Mouse (Mus musculus): ENCODE results near the gene Atf7. TPM values are rescaled to one million over a fixed set of nuclear protein-coding genes. Genes with fewer than 3 reads are reported as not detected.

Atf7 gene
- polyA plus RNA-seq, 1 experiment = 71.2 TPM

DNA sequence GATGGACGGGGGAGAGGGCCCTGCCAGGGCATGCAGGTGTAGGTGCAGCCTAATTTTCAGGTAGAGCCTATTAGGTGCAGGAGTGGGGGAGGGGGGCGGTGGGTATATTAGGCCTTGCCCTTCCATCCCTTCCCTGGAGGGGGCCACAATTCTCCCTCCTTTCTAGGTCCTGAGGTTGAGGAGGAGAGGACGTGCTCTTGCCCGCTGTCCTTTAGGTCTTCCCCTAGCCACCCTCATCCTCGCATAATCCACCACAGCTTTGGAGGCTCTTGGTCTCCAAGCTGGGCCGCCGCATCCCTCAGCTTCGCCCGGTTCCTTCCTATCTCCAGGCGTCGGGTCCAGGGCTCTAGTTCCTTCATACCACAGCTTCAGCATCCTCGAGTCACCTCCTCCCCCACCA is 109.0 kb downstream of the Atf7 start:
- no peak for DNase-seq (ENCODE audit: low spot score)

- DNase-seq (ENCODE audit: low spot score) = no peak
Observed at GRCm38 (mm10) chr15:102515791-102516190, 109.5 kb downstream of the Atf7 start.

- no peak for DNase-seq (ENCODE audit: low spot score)
Observed at GRCm38 (mm10) chr15:102515261-102515660, 110.0 kb downstream of the Atf7 start.

GRCm38 (mm10) chr15:102513004-102513403 is 112.3 kb downstream of the Atf7 start:
- no peak for DNase-seq (ENCODE audit: low spot score)

- no peak for DNase-seq (ENCODE audit: low spot score)
Observed at GRCm38 (mm10) chr15:102512471-102512870, 112.8 kb downstream of the Atf7 start.

DNA sequence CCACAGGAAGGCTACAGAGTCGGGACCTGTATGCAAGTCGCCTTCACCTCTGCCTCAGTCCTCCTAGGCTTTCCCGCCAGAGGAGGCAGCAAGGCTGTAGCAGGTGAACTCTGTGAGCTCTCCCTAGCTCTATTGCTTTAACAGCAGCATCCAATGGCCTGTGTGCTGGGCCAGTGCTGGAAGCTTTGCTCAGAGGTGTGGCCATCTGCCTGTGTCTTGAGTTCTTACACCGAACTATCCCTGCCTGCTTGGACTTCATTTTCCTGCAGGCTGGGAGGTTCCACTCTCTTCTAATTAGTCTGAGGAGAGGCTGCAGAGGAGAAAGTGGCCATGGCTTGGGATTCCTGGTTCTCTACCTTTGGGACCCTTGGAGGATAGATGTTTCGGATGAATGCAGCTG is 113.3 kb downstream of the Atf7 start:
- DNase-seq (ENCODE audit: low spot score) = no peak

- no peak for DNase-seq (ENCODE audit: low spot score)
Observed at GRCm38 (mm10) chr15:102511285-102511833, 113.9 kb downstream of the Atf7 start.

GRCm38 (mm10) chr15:102510590-102511284 is 114.5 kb downstream of the Atf7 start:
- peak; percentile 65 for DNase-seq (ENCODE audit: low spot score)

GRCm38 (mm10) chr15:102510110-102510509 is 115.2 kb downstream of the Atf7 start:
- no peak for DNase-seq (ENCODE audit: low spot score)

DNA sequence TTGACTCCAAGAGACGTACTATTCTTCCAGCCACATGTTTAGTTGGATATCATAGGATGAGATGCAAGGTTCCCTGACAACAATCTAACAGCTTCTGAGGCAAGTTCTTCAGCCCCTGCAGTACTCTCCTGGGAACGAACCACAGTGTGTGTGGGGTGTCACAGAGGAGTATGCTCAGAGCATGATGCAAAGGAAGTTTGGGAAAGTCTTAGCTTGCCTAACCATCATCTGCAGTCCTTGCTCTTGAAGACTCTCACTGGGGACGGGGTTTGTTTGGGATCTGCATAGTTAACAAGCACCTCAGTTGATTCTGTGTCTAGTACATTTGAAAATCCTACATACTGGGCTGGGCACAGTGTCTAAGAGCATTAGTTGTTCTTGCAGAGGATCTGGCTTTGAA is 116.9 kb downstream of the Atf7 start:
- DNase-seq (ENCODE audit: low spot score) = no peak

DNA sequence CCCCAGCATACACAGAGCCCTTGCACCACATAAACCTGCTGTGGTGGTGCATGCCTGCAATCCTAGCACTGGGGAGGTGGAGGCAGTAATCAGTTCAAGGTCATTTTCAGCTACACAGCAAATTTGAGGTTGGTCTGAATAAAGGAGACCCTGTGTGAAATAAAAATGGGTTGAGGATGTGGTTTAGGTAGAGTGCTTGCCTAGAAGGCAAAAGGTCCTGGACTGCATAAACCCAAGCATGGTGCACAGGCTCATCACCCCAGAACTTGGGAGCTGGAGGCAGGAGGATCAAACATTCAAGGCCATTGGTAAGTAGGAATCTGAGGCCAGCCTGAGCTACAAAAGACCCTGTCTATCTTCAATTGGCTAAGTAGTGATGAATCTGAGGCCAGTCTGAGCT is 117.7 kb downstream of the Atf7 start:
- no peak for DNase-seq (ENCODE audit: low spot score)

DNA sequence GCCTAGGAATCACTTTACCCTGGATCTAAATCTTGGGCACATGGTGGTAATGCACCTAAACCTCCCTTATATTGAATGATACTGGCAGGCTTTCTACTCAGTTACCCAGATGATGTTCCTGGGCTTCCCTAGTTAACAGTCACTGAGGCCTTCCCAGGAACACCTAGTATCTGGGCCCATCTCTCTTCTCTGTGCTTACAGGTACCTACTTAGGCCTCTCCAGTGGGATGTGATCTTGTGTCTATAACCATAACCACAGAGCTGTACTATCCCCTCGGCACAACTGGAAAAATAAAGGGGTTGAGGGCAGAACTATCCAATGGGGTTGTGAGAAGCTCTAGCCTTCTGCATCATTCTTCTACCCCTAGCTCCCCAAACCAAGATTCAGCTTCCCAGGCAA is 118.4 kb downstream of the Atf7 start:
- DNase-seq (ENCODE audit: low spot score) = no peak

DNA sequence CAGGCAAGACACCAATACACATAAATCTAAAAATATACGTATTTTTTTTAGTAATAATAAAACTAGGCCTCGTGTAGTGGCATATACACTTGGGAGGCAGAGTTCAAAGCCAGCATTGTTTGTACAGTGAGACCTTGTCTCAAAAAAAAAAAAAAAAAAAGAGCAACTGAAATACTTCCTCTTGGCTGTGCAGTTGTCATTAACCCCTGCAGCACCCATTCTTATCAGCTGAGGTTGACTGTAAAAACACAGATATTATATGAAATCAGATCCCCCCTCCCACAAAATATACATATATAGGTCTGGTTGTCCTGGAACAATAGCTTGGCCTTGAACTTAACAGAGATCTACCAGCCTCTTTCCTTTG is 118.8 kb downstream of the Atf7 start:
- no peak for DNase-seq (ENCODE audit: low spot score)

- no peak for DNase-seq (ENCODE audit: low spot score)
Observed at GRCm38 (mm10) chr15:102505770-102506463, 119.3 kb downstream of the Atf7 start.

DNA sequence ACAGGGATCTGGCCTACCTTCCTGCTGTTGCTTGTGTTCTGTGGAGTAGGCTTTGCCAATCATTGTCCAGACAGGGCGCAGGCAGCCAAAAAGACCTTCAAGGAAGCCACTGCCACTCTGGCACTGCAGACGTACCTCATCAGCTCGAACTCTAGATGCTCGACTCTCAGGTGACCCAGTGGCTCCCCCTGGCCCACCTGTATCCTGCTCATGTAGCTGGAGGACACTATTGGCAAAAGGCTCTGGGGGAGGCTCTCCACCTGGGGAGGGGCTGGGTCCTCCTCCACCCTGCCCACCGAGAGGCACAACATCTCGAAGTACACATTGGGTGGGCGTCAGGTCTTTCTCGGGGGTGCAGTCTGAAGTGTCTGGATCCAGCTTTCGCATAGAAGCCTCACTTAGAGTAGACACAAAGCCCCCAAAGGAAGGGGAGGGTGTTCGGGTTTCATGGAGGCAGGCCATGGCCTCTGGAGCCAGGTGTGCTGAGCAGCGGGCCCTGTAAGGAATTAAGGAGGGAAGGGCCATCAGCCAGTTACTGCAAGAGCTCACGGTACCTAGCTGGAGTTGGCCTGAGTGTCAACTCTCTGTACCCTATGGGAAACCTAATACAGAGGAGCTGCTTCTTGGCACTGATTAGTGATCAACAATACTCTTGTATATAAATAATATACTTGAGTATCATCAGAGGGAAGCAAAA is 120.0 kb downstream of the Atf7 start:
- no peak for DNase-seq (ENCODE audit: low spot score)

DNA sequence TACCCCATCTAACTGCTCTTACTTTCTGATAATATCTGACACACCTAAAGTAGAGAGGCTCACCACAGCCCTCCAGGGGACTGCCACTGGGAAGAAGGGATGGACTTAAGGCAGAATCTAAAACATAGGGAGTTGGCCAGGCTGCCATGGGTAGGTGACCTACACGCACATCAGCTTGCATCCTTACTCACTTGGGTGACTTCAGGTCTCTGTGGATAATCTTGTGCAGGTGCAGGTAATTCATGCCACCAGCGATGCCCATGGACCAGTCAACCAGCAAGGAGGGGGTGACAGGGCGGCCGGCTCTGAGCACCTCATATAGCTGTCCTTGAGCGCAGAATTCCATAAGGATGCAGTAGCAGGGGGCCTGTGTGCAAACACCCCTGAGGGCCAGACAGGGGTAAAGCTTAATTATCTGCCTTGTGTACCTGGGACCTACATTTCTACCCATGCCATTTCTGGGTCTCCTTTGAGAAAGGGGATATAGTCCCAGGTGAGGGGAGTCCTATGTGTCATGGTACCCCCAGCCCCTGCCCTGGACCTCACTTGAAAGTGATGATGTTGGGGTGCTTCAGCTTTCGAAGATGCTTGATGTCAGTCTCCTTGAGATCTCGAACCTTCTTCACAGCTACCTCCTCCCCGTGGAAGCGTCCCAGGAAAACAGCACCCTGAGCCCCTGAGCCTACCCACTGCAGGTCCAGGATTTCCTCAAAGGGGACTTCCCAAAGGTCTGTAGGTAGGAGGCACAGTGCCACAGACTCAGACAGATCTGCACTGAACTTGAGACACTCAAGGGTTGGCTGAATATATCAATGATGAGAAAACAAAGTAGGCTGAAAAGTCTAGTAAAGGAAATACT is 121.1 kb downstream of the Atf7 start:
- no peak for DNase-seq (ENCODE audit: low spot score)

- no peak for DNase-seq (ENCODE audit: low spot score)
Observed at GRCm38 (mm10) chr15:102503447-102503846, 121.8 kb downstream of the Atf7 start, which contains the start of gene Gm10337. Gene Gm10337, plus strand, starts transcription at chr15:102503722.

- DNase-seq (ENCODE audit: low spot score) = no peak
Observed at GRCm38 (mm10) chr15:102502254-102502840, 122.9 kb downstream of the Atf7 start.

DNA sequence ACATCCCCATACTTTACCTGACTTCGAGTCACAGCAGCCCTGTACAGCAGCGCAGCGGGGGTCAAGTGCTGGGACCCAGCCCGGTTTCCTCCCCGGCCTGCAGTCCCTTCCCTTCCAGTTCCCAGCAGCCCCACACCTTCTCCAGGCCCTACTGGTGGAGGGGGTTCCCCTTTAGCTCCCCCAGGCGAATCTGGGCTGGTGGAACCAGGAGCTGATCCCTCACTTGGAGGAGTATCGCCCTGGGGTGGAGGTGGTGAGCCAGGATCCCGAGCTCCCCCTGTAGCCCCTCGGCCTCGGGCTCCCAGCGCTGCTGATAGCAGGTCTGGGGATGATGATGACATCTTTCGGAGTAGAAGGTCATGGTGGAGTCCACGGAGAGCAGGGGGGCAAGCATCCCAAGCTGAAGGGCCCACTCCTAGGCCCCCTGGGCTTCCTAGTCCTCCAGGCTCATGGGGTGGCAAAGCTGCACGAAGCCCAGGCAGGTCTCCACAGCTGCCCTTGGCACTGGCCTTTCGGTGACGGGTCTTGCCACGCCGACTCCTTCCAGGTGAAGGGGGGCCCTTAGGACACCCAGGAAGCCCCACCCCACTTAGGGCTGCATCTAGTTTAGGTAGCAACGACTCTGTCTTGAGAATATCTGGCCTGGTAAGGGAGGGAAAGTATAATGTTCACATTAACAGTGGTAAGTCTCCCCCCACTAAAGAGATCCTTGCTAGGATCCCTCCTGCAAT is 124.0 kb downstream of the Atf7 start:
- DNase-seq (ENCODE audit: low spot score) = no peak

DNA sequence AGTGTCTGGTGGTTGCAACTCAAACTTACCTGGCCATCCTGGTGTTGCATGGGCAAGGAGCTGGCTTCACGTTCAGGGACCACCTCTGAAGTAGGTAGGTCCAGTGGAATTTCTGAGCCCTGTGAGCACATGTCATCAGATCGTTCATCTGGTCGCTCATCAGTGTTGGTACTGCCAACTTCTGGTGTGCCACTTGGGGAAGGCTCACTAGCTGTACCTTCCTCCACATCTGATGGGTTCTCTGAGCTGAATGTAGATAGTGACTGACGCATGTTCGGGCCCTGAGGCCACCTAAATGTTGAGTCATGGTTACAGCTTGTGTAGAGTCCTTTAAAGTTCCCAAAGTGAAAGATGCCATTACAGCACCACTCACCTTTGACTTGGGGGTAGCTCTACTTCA is 124.8 kb downstream of the Atf7 start:
- DNase-seq (ENCODE audit: low spot score) = no peak

DNA sequence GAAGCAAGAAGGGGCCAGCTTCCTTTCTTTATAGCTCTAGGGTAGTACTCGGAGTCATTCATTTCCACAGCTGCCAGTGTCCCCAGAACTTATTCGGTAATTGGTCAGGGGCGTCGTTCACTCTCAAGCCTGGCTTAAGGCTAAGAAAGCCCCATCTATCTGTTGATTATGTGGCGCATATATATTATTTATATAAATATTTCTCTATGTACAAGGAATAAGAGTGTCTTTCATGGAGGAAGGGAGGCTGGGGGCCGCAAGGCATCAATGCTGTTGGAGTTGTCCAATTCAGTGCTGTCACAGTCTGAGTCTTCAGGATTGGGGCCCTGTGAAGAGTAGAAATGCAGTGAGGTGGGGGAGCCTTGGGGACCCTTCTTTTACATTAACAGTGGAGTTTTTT is 125.4 kb downstream of the Atf7 start:
- DNase-seq (ENCODE audit: low spot score) = no peak
